Comparison of ENCODE assay signal across 10 mouse cellular contexts in the genomic region with DNA sequence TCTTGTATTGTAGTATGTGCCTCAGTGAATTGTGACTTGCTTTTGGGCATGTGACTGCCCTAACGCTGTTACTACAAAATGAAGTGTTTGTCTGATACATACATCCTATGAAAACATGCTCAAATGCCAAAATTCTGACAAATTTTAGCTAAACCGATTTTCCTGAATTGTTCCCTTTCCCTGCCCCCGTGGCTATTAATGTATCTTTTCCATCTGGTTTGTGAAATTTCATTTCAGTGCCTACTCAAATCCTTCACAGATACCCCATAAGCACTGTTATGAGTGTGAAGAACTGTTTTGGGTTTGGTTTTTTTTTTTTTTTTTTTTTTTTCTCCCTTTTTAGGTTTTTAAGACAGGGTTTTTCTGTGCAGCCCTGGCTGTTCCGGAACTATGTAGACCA. TPM values are rescaled to one million over a fixed set of nuclear protein-coding genes. Genes with fewer than 3 reads are reported as not detected.
DNase-seq lines count a peak whose midpoint lies in the region; ATAC-seq lines count a peak whose summit lies in the region.
"Had no signal": no experiment of that assay in that cellular context is flagged by ENCODE, and none has a peak within 500 bp of the region (broad histone marks: within the 10 kb centered on the region; RNA-seq: fewer than 3 reads in every experiment).

No protein-coding gene starts in this region.

- H3K27me3 ChIP-seq in kidney, embryonic 16.5 days (ENCODE audit: insufficient read depth, low read length), result no peaks in the 10 kb centered on the region
- H3K27me3 ChIP-seq in embryonic facial prominence, embryonic 13.5 days, result no peaks in the 10 kb centered on the region
- H3K27me3 ChIP-seq in hindbrain, embryonic 15.5 days, result no peaks in the 10 kb centered on the region
- H3K27me3 ChIP-seq in midbrain, embryonic 13.5 days, result no peaks in the 10 kb centered on the region

- H3K4me3 ChIP-seq in kidney, embryonic 16.5 days (ENCODE audit: low read length), result peak overlapping the region; percentile 63
- H3K4me3 ChIP-seq in embryonic facial prominence, embryonic 13.5 days, result peak overlapping the region; percentile 59
- H3K4me3 ChIP-seq in hindbrain, embryonic 15.5 days, result peak overlapping the region; percentile 62
- H3K4me3 ChIP-seq in midbrain, embryonic 13.5 days (replicated peaks), result peak overlapping the region; percentile 52

- H3K27ac ChIP-seq in kidney, embryonic 16.5 days (ENCODE audit: low read length), result no peak overlapping the region
- H3K27ac ChIP-seq in embryonic facial prominence, embryonic 13.5 days, result no peak overlapping the region
- H3K27ac ChIP-seq in hindbrain, embryonic 15.5 days (replicated peaks), result peak overlapping the region; percentile 76
- no peak overlapping the region for H3K27ac ChIP-seq in midbrain, embryonic 13.5 days

- H3K9me3 ChIP-seq in kidney, embryonic 16.5 days (ENCODE audit: low read length), result no peaks in the 10 kb centered on the region
- no peaks in the 10 kb centered on the region for H3K9me3 ChIP-seq in embryonic facial prominence, embryonic 13.5 days
- H3K9me3 ChIP-seq in hindbrain, embryonic 15.5 days, result no peaks in the 10 kb centered on the region
- H3K9me3 ChIP-seq in midbrain, embryonic 13.5 days, result no peaks in the 10 kb centered on the region

- peak overlapping the region; percentile 36; the same call in 1 of the 2 replicates for H3K9ac ChIP-seq in kidney, embryonic 16.5 days (replicated peaks; ENCODE audit: low read length)
- H3K9ac ChIP-seq in embryonic facial prominence, embryonic 13.5 days, result no peak overlapping the region
- no peak overlapping the region for H3K9ac ChIP-seq in hindbrain, embryonic 15.5 days
- no peak overlapping the region for H3K9ac ChIP-seq in midbrain, embryonic 13.5 days (replicated peaks)

- peak overlapping the region; percentile 95 for H3K4me2 ChIP-seq in kidney, embryonic 16.5 days (replicated peaks; ENCODE audit: low read depth, low read length)
- peak overlapping the region; percentile 96 for H3K4me2 ChIP-seq in embryonic facial prominence, embryonic 13.5 days
- peak overlapping the region; percentile 79 for H3K4me2 ChIP-seq in hindbrain, embryonic 15.5 days
- peak overlapping the region; percentile 77 for H3K4me2 ChIP-seq in midbrain, embryonic 13.5 days (replicated peaks)

- peaks cover 17% of the 10 kb centered on the region for H3K4me1 ChIP-seq in kidney, embryonic 16.5 days (ENCODE audit: insufficient read depth, low read length)
- peaks cover 15% of the 10 kb centered on the region; the same call in 1 of the 2 replicates for H3K4me1 ChIP-seq in embryonic facial prominence, embryonic 13.5 days
- peaks cover 34% of the 10 kb centered on the region for H3K4me1 ChIP-seq in hindbrain, embryonic 15.5 days (replicated peaks)
- H3K4me1 ChIP-seq in midbrain, embryonic 13.5 days (replicated peaks), result peaks cover 13% of the 10 kb centered on the region

- DNase-seq in kidney, adult 18-20 months, result no peak
- DNase-seq in layer of hippocampus, postnatal 10 days (ENCODE audit: low spot score in 2 of 2), result no peak
- DNase-seq in cerebellum, adult 9-10 months, result no peak
- no peak for DNase-seq in adrenal gland, postnatal 36 days

- 77% methylated on average over 4 of the region's 4 CpGs for WGBS in kidney, embryonic 16.5 days
- WGBS in embryonic facial prominence, embryonic 13.5 days, result 75% methylated on average over 4 of the region's 4 CpGs
- WGBS in hindbrain, embryonic 15.5 days, result 81% methylated on average over 4 of the region's 4 CpGs
- WGBS in midbrain, embryonic 13.5 days, result 76% methylated on average over 4 of the region's 4 CpGs

- no peak for ATAC-seq in kidney, embryonic 16.5 days (ENCODE audit: low FRiP score, low TSS enrichment)
- ATAC-seq in embryonic facial prominence, embryonic 13.5 days (ENCODE audit: insufficient number of reproducible peaks, insufficient read depth, low FRiP score, low TSS enrichment, low read depth), result no peak
- no peak for ATAC-seq in hindbrain, embryonic 15.5 days (ENCODE audit: low FRiP score, low read depth)
- no peak for ATAC-seq in midbrain, embryonic 13.5 days

- H3K36me3 ChIP-seq in kidney, embryonic 16.5 days (ENCODE audit: insufficient read depth, low read length), result peaks cover 26% of the 10 kb centered on the region
- H3K36me3 ChIP-seq in embryonic facial prominence, embryonic 13.5 days, result peaks cover 34% of the 10 kb centered on the region
- peaks cover 32% of the 10 kb centered on the region for H3K36me3 ChIP-seq in hindbrain, embryonic 15.5 days
- peaks cover 31% of the 10 kb centered on the region for H3K36me3 ChIP-seq in midbrain, embryonic 13.5 days

RNA-seq across cellular contexts. Expression of a gene that starts 12.3 kb away (rescaled TPM):
- 3.6 and 3.9 TPM in 2 replicates for polyA plus RNA-seq in kidney, embryonic 16.5 days (2015; fragmentation: Nextera tagmentation; extraction: Ambion mirVana)
- polyA plus RNA-seq in embryonic facial prominence, embryonic 13.5 days (2015; fragmentation: Nextera tagmentation; extraction: Ambion mirVana), result 4.0 and 5.0 TPM in 2 replicates
- 26.7 and 28.7 TPM in 2 replicates for polyA plus RNA-seq in hindbrain, embryonic 15.5 days (2015; fragmentation: Nextera tagmentation; extraction: Ambion mirVana)
- polyA plus RNA-seq in midbrain, embryonic 13.5 days (2015; fragmentation: Nextera tagmentation; extraction: Ambion mirVana), result 6.5 and 7.0 TPM in 2 replicates
- 10 to 100 TPM; 84.9 to 97.0 TPM for total RNA-seq in layer of hippocampus, postnatal 10 days (2021)
- total RNA-seq in adrenal gland, postnatal 36 days (2021), result 1 to 10 TPM in 1 of 2 experiments, under 1 TPM in 1; 0.60 to 1.1 TPM

RNA-seq across cellular contexts. Expression of a gene that starts 16.7 kb away (rescaled TPM):
- polyA plus RNA-seq in kidney, embryonic 16.5 days (2015; fragmentation: Nextera tagmentation; extraction: Ambion mirVana), result 79.0 and 88.8 TPM in 2 replicates
- 84.1 and 89.7 TPM in 2 replicates for polyA plus RNA-seq in embryonic facial prominence, embryonic 13.5 days (2015; fragmentation: Nextera tagmentation; extraction: Ambion mirVana)
- 125 and 126 TPM in 2 replicates for polyA plus RNA-seq in hindbrain, embryonic 15.5 days (2015; fragmentation: Nextera tagmentation; extraction: Ambion mirVana)
- polyA plus RNA-seq in midbrain, embryonic 13.5 days (2015; fragmentation: Nextera tagmentation; extraction: Ambion mirVana), result 128 TPM in 2 replicates
- total RNA-seq in layer of hippocampus, postnatal 10 days (2021), result 100 to 1,000 TPM in 1 of 2 experiments, 10 to 100 TPM in 1; 96.2 to 104 TPM
- total RNA-seq in adrenal gland, postnatal 36 days (2021), result 10 to 100 TPM; 49.2 to 52.6 TPM

RNA-seq across cellular contexts. Expression of a gene that starts 40.7 kb away (rescaled TPM):
- polyA plus RNA-seq in kidney, embryonic 16.5 days (2015; fragmentation: Nextera tagmentation; extraction: Ambion mirVana), result not detected in 2 replicates
- polyA plus RNA-seq in embryonic facial prominence, embryonic 13.5 days (2015; fragmentation: Nextera tagmentation; extraction: Ambion mirVana), result not detected in 2 replicates
- not detected in 2 replicates for polyA plus RNA-seq in hindbrain, embryonic 15.5 days (2015; fragmentation: Nextera tagmentation; extraction: Ambion mirVana)
- not detected in 2 replicates for polyA plus RNA-seq in midbrain, embryonic 13.5 days (2015; fragmentation: Nextera tagmentation; extraction: Ambion mirVana)
- total RNA-seq in layer of hippocampus, postnatal 10 days (2021), result not detected
- not detected for total RNA-seq in adrenal gland, postnatal 36 days (2021)
- polyA plus RNA-seq: brain, embryonic 14.5 days; spleen, adult 2 months had no signal

RNA-seq across cellular contexts. Expression of a gene that starts 55.3 kb away (rescaled TPM):
- 2.4 and 3.4 TPM in 2 replicates for polyA plus RNA-seq in kidney, embryonic 16.5 days (2015; fragmentation: Nextera tagmentation; extraction: Ambion mirVana)
- 20.4 and 29.0 TPM in 2 replicates for polyA plus RNA-seq in embryonic facial prominence, embryonic 13.5 days (2015; fragmentation: Nextera tagmentation; extraction: Ambion mirVana)
- 0.45 TPM in 1 of 2 replicates, not detected in the other for polyA plus RNA-seq in hindbrain, embryonic 15.5 days (2015; fragmentation: Nextera tagmentation; extraction: Ambion mirVana)
- not detected in 2 replicates for polyA plus RNA-seq in midbrain, embryonic 13.5 days (2015; fragmentation: Nextera tagmentation; extraction: Ambion mirVana)
- not detected for total RNA-seq in layer of hippocampus, postnatal 10 days (2021)
- total RNA-seq in adrenal gland, postnatal 36 days (2021), result not detected
- polyA plus RNA-seq: spleen, adult 2 months had no signal
